Mouse (Mus musculus) liver, postnatal 0 days (tissue): Measurements from ENCODE around the gene Tph1.

Experiments used
- CTCF ChIP-seq: sonication (generic); IDR thresholded peaks from 2 replicates; pipeline ENCODE4 v1.5.1; 2016; ENCODE audit warnings: antibody characterized with exemption, low read depth
- EP300 ChIP-seq: IDR thresholded peaks from 2 replicates; pipeline ENCODE4 v1.6.1; 2016; ENCODE audit warnings: antibody characterized with exemption, low read depth, mild to moderate bottlenecking

DNA sequence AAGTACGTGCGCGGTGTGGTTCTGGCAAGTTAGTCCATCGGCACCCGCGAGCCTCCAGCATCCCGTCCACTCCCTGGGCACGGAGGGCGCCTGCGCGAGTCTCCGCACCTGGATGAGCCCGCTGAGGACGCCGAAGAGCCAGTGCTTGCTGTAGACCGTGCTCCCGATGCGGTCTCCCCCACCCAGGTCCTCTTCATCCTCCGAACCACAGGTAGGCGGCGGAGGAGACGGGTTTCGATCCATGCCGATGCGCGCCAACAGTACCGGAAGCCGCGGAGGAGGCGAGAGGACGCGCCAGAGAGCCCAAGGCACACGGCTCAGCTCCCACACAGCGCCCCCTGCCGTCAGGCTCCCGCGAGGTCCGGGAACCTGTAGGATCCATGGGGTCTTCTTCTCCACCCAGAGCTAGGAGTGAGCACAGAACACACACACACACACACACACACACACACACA, 38.1 kb upstream of the Tph1 start, which contains the start of gene Saal1:
- TF ChIP-seq EP300, result no peak
- peak; percentile 98 for TF ChIP-seq CTCF
